Mouse (Mus musculus): ENCODE results near the gene Arsg.

DNA sequence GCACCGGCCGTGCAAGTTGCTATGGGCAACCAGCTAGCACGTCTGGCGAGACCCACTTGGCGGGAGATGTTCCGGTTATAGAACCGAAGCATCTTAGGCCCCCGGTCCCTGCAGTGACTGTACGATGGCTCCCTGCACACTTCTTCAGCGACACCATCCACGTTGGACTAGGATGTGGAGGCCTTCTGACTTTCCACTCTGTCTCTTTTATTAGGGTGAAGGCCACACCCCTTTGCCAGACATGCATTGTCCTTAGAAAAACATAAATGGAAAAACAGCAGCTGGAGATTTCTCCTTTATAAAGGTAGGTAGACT, 46.9 kb upstream of the Arsg start:
- TF ChIP-seq CTCF (IDR thresholded peaks at IDR 0.05; ENCODE audit: borderline replicate concordance, extremely low read depth, insufficient read depth, insufficient read length) (no peak), POLR2A (IDR thresholded peaks at IDR 0.05; ENCODE audit: borderline replicate concordance, extremely low read depth, insufficient read depth, insufficient read length, poor library complexity, severe bottlenecking) (no peak)
